Mouse (Mus musculus) limb, embryonic 14.5 days (tissue): Measurements from ENCODE around the gene Slc46a3. TPM values are rescaled to one million over a fixed set of nuclear protein-coding genes. Genes with fewer than 3 reads are reported as not detected.
A peak's percentile ranks its signal among the peaks of the same experiment; 100 is the strongest.

Experiments used
- ATAC-seq: fragments of 200-750 bp; cut with Nextera tagmentation; 2 replicates; pipeline ENCODE4 v1.8.0; 2017; ENCODE audit warnings: low read depth, moderate number of reproducible peaks, moderate TSS enrichment; ENCODE audit not compliant: low FRiP score
- DNase-seq: peaks from one replicate; pipeline ENCODE4 v3.0.0-alpha.2; 2015; ENCODE audit warnings: low spot score
- H3K27ac ChIP-seq: fragments of 300-500 bp; sonication (generic); replicated peaks from 2 replicates; pipeline ENCODE4 v1.5.1; 2014; ENCODE audit warnings: low read depth, mild to moderate bottlenecking, low read length, moderate library complexity, mixed read lengths
- H3K27me3 ChIP-seq: fragments of 300-500 bp; sonication (generic); 2 replicates; pipeline ENCODE4 v1.6.1; 2014; ENCODE audit warnings: low read length, mixed read lengths; ENCODE audit not compliant: control insufficient read depth, insufficient read depth
- H3K36me3 ChIP-seq: fragments of 300-500 bp; sonication (generic); 2 replicates; pipeline ENCODE4 v1.6.1; 2014; ENCODE audit warnings: mild to moderate bottlenecking, low read length, moderate library complexity, mixed read lengths; ENCODE audit not compliant: control insufficient read depth, insufficient read depth
- H3K4me1 ChIP-seq: fragments of 300-500 bp; sonication (generic); 2 replicates; pipeline ENCODE4 v1.6.1; 2014; ENCODE audit warnings: antibody characterized with exemption, low read length, mixed read lengths; ENCODE audit not compliant: control insufficient read depth, insufficient read depth
- H3K4me2 ChIP-seq: fragments of 300-500 bp; sonication (generic); replicated peaks from 2 replicates; pipeline ENCODE4 v1.6.1; 2014; ENCODE audit warnings: low read depth, mild to moderate bottlenecking, low read length, moderate library complexity; ENCODE audit not compliant: severe bottlenecking
- H3K4me3 ChIP-seq: fragments of 300-500 bp; sonication (generic); replicated peaks from 2 replicates; pipeline ENCODE4 v1.5.1; 2014; ENCODE audit warnings: low read length
- H3K9ac ChIP-seq: fragments of 300-500 bp; sonication (generic); 2 replicates; pipeline ENCODE4 v1.6.1; 2014; ENCODE audit warnings: mild to moderate bottlenecking, low read depth, low read length, moderate library complexity; ENCODE audit not compliant: severe bottlenecking
- H3K9me3 ChIP-seq: fragments of 300-500 bp; sonication (generic); 2 replicates; pipeline ENCODE4 v1.6.1; 2016; ENCODE audit warnings: low read length; ENCODE audit not compliant: control insufficient read depth
- POLR2A ChIP-seq: fragments of 200-500 bp; IDR thresholded peaks from 2 replicates; pipeline ENCODE4 v1.8.0; 2012; ENCODE audit warnings: inconsistent platforms, mild to moderate bottlenecking, moderate library complexity, borderline replicate concordance; ENCODE audit not compliant: insufficient read depth, insufficient read length; ENCODE audit errors: extremely low read depth
- WGBS: fragments of 180-500 bp; shearing (Covaris S2); extraction: QIAGEN DNeasy Blood & Tissue Kit; methylation state at CpG from one replicate; pipeline ENCODE4 v1.1.7; 2014; 5-methylcytosine and 5-hydroxymethylcytosine counted together
- polyA plus RNA-seq, 2 experiments: library from polyadenylated mRNA; depleted of rRNA in 1 of 2; stranded (reverse) in 1 of 2; unstranded in 1 of 2; fragments of >200 nt; fragmentation: Nextera tagmentation in 1 of 2; extraction: Ambion mirVana in 1 of 2; gene quantifications; 2 replicates each; pipeline versions ENCODE4 v1.2.1 to v1.2.3; 2012 to 2014

The Slc46a3 gene
- polyA plus RNA-seq, 2 experiments, result 3.0 to 3.4 TPM

GRCm38 (mm10) chr5:147848164-147848863 lies 46.3 kb downstream of the Slc46a3 start:
- Histone ChIP-seq H3K4me3 (no peak overlapping the region), H3K27ac (no peak overlapping the region), H3K4me1 (no peaks in the 10 kb centered on the region), H3K36me3 (no peaks in the 10 kb centered on the region), H3K4me2 (no peak overlapping the region), H3K9ac (no peak overlapping the region), H3K9me3 (no peaks in the 10 kb centered on the region), H3K27me3 (no peaks in the 10 kb centered on the region)
- 23% methylated on average over 16 of the region's 16 CpGs for WGBS
- ATAC-seq (peak; percentile 48), DNase-seq (peak; percentile 79)
- TF ChIP-seq POLR2A, result no peak

DNA sequence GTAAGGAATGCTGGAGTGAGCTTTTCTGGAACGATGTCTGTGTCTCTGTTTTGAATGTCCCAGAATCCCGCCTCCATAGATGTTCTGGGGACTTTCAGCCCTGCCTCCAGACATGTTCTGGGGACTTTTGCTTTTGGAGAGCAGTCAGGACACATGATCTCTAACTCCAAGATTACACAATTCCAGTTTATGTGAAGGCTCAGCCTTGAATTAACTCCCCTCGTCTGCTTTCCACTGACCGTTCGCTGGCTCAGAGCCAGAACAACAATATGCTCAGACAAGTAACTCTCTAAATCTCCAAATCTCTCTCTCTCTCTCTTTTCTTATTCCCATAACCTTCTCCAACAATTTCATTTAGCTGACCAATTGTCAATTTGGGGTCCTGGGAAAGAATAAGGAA lies 47.3 kb downstream of the Slc46a3 start:
- Histone ChIP-seq H3K36me3 (no peaks in the 10 kb centered on the region), H3K9ac (no peak overlapping the region), H3K27ac (no peak overlapping the region), H3K4me3 (no peak overlapping the region), H3K27me3 (no peaks in the 10 kb centered on the region), H3K4me1 (no peaks in the 10 kb centered on the region), H3K9me3 (no peaks in the 10 kb centered on the region), H3K4me2 (no peak overlapping the region)
- DNase-seq (no peak), ATAC-seq (no peak)
- 54% methylated on average over 5 of the region's 5 CpGs for WGBS
- TF ChIP-seq POLR2A, result no peak

GRCm38 (mm10) chr5:147845319-147845718 lies 49.3 kb downstream of the Slc46a3 start:
- Histone ChIP-seq H3K36me3 (no peaks in the 10 kb centered on the region), H3K4me2 (no peak overlapping the region), H3K9me3 (no peaks in the 10 kb centered on the region), H3K4me1 (no peaks in the 10 kb centered on the region), H3K27ac (no peak overlapping the region), H3K27me3 (no peaks in the 10 kb centered on the region), H3K9ac (no peak overlapping the region), H3K4me3 (no peak overlapping the region)
- TF ChIP-seq POLR2A, result no peak
- whole genome bisulfite sequencing, result 63% methylated on average over 3 of the region's 3 CpGs
- ATAC-seq (no peak), DNase-seq (no peak)

- H3K27ac ChIP-seq, result no peak overlapping the region
- no peak for TF ChIP-seq POLR2A
- no peaks in the 10 kb centered on the region for H3K36me3 ChIP-seq
- H3K9me3 ChIP-seq, result no peaks in the 10 kb centered on the region
- H3K4me3 ChIP-seq, result no peak overlapping the region
- 63% methylated on average over 7 of the region's 7 CpGs for WGBS
- no peaks in the 10 kb centered on the region for H3K27me3 ChIP-seq
- ATAC-seq (no peak), DNase-seq (no peak)
- no peak overlapping the region for H3K9ac ChIP-seq
- no peaks in the 10 kb centered on the region for H3K4me1 ChIP-seq
- no peak overlapping the region for H3K4me2 ChIP-seq
Measured at GRCm38 (mm10) chr5:147843340-147843739, 51.3 kb downstream of the Slc46a3 start.

DNA sequence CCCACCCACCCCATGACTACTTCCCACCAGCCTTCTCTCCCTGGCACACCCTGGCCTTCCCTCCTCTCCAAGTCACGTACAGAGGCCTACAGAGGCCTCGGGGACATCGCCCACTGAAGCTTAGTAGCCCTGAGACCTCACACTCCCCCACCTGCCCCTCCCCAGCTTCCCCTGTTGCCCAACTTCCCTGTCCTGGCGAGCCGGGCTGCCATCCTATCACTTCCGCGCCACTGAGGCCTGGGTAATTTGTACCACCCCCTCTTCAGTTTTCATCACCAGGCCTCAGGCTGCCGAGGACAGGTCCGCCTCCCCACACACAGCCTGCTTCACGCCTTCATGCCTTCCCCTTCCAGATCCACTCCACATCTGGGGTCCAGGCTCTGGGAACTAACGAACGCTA lies 55.2 kb downstream of the Slc46a3 start:
- H3K4me3 ChIP-seq, result no peak overlapping the region
- TF ChIP-seq POLR2A, result no peak
- no peaks in the 10 kb centered on the region for H3K36me3 ChIP-seq
- H3K4me2 ChIP-seq, result no peak overlapping the region
- DNase-seq, result no peak
- no peak overlapping the region for H3K9ac ChIP-seq
- WGBS, result 62% methylated on average over 12 of the region's 12 CpGs
- ATAC-seq, result no peak
- H3K27ac ChIP-seq, result no peak overlapping the region
- no peaks in the 10 kb centered on the region for H3K27me3 ChIP-seq
- no peaks in the 10 kb centered on the region for H3K9me3 ChIP-seq
- H3K4me1 ChIP-seq, result no peaks in the 10 kb centered on the region
